Mouse (Mus musculus): ENCODE results near the gene Hoxb4.

The Hoxb4 gene

DNA sequence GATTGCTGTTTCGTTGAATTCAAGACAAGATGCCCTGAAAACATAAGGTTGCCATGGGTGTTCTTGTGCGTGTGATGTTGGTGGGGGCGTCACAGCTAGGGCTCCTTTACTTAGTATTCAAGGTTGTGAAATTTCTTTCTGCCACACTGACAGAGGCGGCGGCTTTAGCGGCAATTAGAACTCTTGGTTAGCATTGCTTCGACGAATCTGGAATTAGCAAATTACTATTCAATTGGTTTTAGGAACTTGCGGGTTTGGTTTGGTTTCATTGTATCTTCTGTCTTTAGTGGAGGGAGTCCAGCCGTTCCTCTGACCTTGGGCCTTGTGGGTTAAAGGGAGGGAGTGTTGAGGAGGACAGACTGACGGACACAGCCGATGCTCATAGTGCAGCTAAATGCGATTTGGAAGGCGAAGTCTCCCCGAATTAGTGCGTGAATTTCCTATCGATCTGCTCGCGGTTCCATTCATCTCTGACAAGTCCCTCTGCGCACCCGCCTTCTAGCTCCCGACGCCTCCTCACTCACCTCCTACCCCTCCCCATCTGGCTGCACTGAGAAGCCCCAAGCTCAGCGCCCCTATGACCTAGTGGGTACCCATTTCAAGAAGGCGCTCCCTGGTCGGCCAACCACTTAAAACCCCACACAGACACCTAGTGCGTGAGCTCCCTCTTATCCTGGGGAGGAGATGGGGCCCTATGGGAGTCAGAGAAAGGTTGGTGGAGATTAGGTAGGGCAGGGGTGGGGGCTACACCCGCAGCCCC is at the start of gene Hoxb4:
Gene Hoxb4 (plus strand): TSS at position 660 of the 760 bp plus-strand sequence.
- DNase-seq (ENCODE audit: low spot score in 2 of 2) = no peak

DNA sequence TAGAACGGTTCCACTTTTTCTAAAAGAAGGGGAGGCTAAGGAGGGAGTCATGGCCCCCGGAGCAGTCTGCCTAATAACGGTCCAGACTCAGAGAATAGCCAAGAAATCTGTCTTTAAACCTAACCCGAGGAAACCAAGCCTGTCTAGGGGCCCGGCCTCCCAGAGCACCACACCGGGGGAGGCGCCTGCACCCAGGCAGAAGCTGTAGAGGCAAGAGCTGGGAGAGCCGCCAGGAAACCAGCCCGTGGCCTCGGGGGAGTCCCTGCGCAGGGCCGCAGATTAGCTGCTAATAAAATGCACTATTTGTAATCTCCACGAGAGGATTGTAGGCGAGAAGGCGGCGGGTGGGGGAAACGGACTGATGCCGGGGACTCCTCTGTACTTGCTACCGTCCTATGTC is 48.2 kb upstream of the Hoxb4 start:
- DNase-seq (ENCODE audit: low spot score in 2 of 2) = no peak

DNA sequence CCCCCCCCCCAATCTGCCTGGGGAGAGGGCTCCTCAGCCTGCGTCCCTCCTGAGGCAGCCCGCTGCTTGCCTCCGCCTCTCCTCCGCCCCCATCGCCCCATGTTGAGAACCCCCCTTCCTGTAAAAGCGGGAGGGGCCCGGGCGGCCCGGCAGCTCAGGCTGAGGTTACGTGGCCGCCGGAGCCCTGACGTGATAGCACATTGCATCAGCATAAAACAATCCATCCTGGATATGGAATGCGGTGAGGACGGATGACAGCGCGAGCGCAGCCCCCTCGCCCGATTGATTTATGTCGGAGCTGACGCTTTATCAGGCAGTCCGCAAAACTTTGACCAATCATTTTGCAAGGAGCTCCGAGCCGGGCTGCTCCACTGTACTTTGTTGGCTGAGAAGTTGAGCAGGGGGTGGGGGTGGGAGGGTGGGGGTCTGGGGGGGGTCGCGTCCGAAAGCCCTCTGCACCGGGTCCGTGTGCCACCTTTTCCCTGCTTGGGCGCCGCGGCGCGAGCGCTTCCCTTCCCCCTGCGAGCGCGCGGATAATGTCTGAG is 47.0 kb upstream of the Hoxb4 start, which contains the start of gene Hoxb9:
Gene Hoxb9 (plus strand): TSS at position 462 of the 545 bp plus-strand sequence.
- no peak for DNase-seq (ENCODE audit: low spot score in 2 of 2)

DNA sequence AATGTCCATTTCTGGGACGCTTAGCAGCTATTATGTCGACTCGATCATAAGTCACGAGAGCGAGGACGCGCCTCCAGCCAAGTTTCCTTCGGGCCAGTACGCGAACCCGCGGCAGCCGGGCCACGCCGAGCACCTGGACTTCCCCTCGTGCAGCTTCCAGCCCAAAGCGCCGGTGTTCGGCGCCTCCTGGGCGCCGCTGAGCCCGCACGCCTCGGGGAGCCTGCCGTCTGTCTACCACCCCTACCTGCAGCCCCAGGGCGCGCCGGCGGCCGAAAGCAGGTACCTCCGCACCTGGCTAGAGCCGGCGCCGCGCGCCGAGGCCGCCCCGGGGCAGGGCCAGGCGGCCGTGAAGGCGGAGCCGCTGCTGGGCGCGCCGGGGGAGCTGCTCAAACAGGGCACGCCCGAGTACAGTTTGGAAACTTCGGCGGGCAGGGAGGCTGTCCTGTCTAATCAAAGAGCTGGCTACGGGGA is 46.5 kb upstream of the Hoxb4 start:
- no peak for DNase-seq (ENCODE audit: low spot score in 2 of 2)

DNA sequence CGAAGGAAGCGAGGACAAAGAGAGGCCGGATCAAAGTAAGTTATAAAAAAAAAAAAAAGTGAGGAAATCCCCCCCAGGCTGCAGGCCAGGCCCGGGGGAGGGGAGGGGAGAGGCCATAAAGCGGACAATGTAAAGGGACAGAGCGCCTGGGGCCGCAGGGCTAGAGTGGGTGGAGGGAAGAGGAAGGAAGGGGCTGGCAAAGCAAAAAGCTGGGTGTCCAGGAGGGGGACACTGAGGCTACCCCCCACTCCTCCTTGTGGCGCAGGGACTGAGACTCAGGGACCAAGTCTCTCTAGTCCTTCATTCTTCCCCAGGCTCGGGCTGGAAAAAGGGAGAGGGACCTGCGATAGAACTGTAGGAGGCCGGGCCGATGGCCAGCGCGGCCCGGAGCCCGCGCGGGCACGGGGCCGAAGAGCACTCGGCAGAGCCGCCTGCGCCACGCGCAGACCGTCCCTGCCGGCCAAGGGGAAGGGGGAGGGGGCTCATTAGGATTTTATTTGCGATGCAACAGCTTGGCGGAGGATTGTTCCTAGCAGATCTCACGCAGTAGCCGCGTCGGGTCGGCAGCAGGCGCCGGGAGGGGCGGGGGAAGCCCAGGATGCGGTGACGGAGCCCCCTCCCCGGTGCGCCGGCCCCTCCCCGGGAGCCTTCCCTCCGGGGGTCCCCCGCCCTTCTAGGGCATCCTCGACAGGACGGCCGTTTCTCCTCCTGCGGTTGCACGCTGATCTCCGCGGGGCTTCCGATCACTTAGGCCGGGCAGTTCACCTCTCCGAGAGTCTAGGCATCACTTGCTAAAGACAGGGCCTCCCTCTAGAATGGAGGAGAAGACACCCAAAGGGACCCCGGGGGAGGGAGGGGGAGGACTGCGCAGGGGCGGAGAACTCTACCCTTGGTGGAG is 45.8 kb upstream of the Hoxb4 start:
- no peak for DNase-seq (ENCODE audit: low spot score in 2 of 2)

DNA sequence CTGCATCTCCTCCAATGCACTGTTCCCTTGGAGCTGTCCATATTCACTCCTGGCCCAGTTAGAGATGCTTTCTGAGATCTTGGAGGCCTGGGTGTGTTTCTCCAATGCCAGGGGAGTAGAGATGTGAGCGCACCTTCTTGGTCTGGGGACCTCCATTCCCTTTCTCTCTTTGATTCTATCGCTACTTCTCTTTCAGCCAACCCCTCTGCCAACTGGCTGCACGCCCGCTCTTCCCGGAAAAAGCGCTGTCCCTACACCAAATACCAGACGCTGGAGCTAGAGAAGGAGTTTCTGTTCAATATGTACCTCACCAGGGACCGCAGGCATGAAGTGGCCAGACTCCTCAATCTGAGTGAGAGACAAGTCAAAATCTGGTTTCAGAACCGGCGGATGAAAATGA is 43.6 kb upstream of the Hoxb4 start:
- DNase-seq (ENCODE audit: low spot score in 2 of 2) = no peak

DNA sequence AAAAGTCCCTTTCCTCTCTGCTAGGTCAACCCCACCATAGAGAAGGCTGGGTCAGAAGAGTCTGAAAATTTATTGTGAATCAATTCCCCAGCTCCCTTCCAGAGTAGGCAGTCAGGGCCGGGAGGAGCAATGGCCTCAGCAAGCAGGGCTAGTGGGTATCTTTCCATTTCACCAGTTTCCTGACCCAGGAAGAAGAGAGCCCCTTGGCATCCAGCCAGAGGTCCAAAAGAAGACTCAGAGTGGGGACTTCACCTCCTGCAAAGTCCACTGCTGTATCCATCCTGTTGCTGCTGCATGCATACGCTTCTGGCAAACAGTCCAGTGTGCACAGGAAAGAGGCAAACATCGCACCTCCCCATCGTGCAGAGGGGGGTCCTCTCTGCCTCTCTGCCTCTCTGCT is 42.2 kb upstream of the Hoxb4 start:
- no peak for DNase-seq (ENCODE audit: low spot score in 2 of 2)

DNA sequence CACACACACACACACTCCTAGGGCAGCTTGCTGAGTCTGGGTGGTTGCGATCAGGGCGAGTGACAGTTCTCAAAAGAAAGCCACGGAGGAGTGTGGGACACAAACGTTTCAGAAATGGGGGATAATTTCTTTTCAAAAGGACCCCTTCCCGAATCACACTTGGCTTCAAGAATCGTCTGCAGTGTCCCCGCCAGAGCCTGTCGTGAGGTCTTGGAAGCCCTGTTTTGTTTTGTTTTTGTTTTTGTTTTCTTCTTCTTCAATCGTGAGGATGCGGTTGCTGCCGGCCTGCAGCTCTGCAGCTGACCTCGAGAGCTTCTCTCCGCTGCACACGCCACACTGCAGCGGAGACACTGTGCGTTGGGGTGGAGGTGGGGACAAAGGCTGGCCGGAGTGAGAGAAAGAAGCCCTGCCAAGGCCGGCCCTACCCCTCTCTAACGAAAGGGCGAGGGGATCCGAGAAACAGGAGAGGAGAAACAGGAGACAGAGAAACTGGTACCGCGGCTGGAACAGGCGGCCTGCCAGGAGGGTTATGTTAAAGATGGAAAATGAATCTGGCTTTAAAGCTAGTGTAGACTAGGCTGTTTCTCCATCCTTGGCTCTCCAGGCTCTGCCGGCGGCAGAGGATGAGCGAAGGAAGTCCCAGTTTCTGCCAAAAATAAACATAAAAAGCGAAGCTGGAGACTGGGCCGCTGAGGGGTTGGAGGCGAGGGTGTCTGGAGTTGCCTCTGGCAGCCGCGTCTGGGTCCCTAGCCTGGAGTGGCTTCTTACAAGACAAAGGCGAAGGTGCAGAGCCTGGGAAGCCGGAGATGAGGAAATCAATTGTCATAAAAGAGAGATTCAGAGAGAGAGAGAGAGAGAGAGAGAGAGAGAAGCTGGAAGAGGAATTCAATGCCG is 40.7 kb upstream of the Hoxb4 start:
- DNase-seq (ENCODE audit: low spot score in 2 of 2) = no peak

DNA sequence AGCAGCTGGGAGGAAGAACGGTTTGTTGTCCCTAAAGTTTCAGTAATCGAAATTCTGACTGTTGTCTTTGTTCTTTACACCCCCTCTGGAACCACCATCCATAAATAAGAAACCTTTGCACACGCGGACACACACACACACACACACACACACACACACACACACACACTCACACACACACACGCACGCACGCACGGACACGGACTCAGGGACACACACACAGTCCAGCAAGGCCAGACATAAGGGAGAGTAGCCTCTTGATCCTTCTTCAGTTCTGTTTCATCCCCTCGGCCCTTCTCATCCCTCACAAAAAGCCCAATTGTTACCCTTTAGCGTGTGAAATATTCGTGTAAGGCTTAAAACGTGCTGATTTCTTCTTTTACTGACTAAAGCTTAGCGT is 39.7 kb upstream of the Hoxb4 start:
- DNase-seq (ENCODE audit: low spot score in 2 of 2) = no peak

DNA sequence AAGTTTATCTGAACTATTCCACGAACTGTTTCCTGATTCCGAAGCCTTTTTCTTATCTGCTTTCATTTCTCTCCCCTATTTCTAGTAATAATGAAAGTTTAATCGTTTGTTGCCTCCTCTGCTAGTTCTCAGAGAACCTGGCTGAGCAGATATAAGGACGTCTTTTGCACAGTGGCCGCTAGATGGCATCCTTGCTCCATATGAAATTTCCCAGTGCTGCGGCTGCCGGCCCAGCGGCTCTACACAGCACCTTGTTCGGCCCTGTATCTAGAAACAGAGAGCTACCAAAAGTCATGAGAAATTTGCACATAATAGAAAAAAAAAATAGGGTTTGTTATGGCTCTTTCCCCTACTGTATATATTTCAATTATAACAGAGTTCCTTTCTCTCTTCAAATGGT is 39.3 kb upstream of the Hoxb4 start:
- DNase-seq (ENCODE audit: low spot score in 2 of 2) = peak; percentile 38 to 64

DNA sequence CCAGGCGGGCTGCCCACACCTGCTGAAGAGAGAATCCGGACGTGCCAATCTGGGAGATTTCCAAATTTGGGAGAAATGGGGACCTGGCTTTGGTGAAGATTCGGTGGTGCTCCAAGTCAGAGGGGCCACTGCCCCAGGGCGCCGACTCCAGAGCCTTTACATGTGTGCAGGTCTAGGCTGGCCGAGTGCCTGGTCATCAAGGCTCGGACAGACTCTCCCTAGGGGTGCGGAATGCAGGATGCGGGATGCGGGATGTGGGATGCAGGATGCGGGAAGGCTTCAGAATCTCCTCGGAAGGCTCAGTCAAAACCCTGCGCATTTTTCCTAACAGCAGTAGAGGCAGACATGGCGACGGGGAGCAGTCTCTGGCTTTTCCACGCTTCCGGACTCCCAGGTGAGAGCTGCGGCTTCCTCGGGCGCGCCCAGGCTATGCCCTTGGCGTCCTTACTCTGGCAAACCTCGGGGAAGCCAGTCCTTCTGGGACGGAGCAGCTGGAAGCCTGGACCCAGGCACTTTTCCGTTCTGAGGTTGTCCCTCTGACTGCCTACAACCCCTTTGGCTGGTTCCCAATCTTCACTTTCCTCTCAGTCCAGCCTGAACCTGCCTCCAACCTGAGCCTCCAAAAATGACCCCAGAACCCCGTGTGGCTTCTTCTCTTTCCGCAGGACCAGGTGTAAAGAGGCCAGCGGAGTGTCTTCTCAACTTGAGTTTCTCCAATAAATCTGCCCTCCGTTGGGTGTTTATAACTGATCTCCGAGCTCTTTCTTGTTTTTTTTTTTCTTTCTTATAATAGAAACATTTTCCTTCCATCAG is 38.4 kb upstream of the Hoxb4 start:
- DNase-seq (ENCODE audit: low spot score in 2 of 2) = no peak

DNA sequence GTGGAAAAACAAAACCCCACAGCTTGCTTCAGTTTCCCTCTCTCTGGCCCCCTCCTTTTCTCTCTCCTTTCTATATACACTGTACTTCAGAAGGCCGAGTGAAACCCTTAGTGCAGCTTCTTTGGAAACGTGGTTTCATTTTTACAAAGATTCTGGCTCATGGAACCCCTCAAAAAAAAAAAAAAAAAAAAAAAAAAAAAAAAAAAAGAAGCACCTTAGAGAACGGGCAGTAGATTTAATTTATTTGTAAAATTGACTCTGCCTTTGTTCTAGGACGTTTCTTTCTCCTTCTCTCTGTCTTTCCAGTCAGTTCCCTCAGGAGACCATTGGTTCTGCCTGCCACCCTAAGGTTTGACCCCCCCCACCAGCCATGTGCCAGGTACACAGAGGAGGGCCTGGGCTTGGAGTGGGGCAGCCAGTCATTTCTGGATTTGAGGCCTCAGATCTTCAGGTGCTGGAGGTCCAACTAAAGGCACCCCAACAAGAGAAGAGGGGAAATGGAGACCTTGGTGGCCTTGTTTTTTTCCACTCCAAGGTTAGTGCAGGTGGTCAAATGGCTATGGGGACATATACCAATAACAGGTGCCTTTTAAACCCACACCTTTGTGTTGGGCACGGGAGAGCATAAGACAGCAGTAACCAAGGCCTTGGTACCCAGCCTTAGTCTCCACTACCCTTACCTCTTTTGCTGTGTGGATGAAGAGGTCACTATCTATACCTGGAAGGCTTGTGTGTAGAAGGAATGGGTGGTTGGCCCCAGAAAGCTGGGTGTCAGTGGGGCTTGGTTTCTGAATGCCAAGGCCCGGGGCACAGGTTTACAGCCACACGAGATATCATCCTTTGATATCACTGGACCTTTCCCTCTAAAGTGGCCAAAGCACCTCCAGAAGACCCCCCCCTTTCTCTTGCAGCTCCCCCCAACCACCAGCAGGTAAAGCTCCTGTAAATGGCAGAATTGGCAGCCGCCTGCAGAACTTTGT is 37.4 kb upstream of the Hoxb4 start:
- no peak for DNase-seq (ENCODE audit: low spot score in 2 of 2)

DNA sequence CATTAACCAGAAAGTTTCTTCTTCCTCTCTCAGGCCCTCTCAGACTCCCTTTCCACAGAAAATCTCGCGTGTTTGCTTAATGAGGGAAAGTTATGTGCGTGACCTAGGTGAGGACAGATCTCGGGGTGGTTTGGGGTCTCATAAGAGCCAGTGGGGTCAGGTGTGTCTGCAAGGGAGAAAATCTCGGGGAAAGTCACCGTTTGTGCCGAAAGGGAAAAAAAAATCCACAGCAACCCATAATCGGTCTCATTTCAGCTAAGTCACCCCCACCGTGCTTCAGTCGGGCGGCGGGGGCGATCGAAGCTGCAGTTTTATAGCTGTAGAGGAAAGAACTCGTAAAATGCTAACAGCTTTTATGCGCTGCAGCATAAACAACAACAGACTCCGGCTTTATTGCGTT is 36.7 kb upstream of the Hoxb4 start:
- no peak for DNase-seq (ENCODE audit: low spot score in 2 of 2)

DNA sequence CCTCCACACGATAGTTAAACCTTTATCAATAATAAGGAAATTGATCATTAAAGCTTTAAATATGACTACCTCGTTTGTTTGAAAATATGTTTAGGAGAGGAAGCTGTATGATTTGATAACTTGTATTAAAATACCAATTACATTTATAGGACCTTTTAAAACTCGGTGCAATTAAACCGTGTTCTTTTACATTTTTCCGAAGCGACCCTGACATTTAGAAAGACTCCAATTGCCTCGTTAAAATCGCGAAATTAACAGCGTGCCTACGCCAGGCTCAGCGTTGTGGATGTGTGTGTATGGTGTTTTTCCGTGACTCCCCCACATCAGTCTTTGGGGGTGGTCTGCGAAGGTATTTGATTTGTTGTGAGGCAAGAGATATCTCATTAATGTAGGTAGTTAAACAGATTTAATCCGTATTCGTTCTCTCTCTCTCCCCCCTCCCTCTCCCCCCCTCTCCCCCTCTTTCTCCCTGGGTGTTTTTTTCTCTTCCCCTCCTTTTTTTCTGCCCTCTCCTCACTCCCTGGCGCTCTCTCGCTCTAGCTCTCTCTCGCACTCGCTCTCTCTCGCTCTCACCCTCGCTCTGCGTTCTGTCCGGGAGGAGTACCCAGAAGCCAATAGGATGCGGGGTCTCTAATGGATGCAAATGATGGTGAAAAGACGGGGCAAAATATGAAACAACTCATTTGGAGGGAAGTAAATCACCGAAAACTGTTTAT is 36.1 kb upstream of the Hoxb4 start, which contains the start of gene Hoxb8:
Gene Hoxb8 (plus strand): TSS at position 51 of the 716 bp plus-strand sequence.
- DNase-seq (ENCODE audit: low spot score in 2 of 2) = no peak

DNA sequence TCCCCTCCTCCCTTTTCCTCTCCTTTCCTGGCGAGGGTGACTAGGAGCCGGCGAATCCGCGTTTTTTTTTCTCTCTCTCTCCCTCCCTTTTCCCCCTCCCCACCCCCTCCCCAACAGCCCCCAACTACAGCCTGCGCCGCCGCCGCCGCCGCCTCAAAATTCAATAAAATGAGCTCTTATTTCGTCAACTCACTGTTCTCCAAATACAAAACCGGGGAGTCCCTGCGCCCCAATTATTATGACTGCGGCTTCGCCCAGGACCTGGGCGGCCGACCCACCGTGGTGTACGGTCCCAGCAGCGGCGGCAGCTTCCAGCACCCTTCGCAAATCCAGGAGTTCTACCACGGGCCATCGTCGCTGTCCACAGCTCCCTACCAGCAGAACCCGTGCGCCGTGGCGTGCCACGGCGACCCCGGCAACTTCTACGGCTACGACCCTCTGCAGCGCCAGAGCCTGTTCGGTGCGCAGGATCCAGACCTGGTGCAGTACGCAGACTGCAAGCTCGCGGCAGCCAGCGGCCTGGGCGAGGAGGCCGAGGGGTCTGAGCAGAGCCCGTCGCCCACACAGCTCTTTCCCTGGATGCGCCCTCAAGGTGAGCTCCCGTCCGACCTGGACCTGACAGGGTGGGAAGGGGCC is 35.2 kb upstream of the Hoxb4 start:
- DNase-seq (ENCODE audit: low spot score in 2 of 2) = no peak

DNA sequence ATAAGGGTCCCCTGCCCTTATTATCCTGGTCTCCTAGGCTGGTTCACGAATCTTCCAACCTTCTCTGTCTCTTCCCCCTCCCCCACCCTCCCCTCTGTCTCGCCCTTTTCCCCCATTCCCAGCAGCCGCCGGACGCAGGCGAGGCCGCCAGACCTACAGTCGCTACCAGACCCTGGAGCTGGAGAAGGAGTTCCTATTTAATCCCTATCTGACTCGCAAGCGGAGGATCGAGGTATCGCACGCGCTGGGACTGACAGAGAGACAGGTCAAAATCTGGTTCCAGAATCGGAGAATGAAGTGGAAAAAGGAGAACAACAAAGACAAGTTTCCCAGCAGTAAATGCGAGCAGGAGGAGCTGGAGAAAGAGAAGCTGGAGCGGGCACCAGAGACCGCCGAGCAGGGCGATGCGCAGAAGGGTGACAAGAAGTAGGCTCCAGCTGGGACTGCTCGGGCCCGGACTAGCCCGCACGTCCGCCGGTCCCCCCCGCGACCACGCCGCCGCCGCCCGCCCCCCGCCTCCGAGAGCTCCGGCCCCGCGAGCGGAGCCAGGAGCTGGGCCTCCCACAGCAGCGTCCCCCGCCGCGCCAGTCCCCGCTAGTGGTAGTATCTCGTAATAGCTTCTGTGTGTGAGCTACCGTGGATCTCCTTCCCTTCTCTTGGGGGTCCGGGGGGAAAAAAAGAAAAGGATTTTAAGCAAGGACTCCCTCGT is 33.9 kb upstream of the Hoxb4 start:
- DNase-seq (ENCODE audit: low spot score in 2 of 2) = no peak
